Mouse (Mus musculus) B cell, adult (primary cell): ENCODE data around the gene Ap1g2. TPM values are rescaled to one million over a fixed set of nuclear protein-coding genes. Genes with fewer than 3 reads are reported as not detected.

ENCODE experiments used
- total RNA-seq: library from RNA; stranded (reverse); gene quantifications from 4 replicates; pipeline ENCODE4 v1.2.4, GENCODE M21; 2023; ENCODE audit not compliant: inconsistent age

Gene Ap1g2
- total RNA-seq, result 120 to 145 TPM (median 128 TPM) in 4 replicates

GRCm38 (mm10) chr14:55105836-55106809 lies at the start of gene Ap1g2:
Gene Ap1g2, minus strand, starts transcription at chr14:55106593.

GRCm38 (mm10) chr14:55116425-55117200 lies 10.2 kb upstream of the Ap1g2 start, which contains the start of gene Jph4:
Gene Jph4, minus strand, starts transcription at chr14:55116935.

GRCm38 (mm10) chr14:55094704-55095231 lies 11.6 kb downstream of the Ap1g2 start, which contains the start of gene Thtpa:
Gene Thtpa, plus strand, starts transcription at chr14:55094784.

GRCm38 (mm10) chr14:55092011-55092577 lies 14.3 kb downstream of the Ap1g2 start, which contains the start of gene Zfhx2:
Gene Zfhx2, minus strand, starts transcription at chr14:55092324.

Other genes starting within 250 kb of the Ap1g2 start
- gene Homez, start 235.6 kb downstream of the Ap1g2 start, total RNA-seq, result 4.9 to 10.9 TPM (median 7.9 TPM) in 4 replicates
- 2.1 to 3.8 TPM (median 2.4 TPM) in 4 replicates for gene Ppp1r3e, start 229.0 kb downstream of the Ap1g2 start, total RNA-seq
- 7.1 to 13.1 TPM (median 10.6 TPM) in 4 replicates for gene Bcl2l2, start 223.2 kb downstream of the Ap1g2 start, total RNA-seq
- 1.8 to 3.4 TPM (median 3.3 TPM) in 3 of 4 replicates, not detected in the other for gene Gm20521, start 223.2 kb downstream of the Ap1g2 start, total RNA-seq
- 262 to 290 TPM (median 280 TPM) in 4 replicates for gene Pabpn1, start 214.1 kb downstream of the Ap1g2 start, total RNA-seq
- 2.4 to 3.5 TPM (median 2.8 TPM) in 4 replicates for gene Slc22a17, start 193.5 kb downstream of the Ap1g2 start, total RNA-seq
- gene Efs, start 180.5 kb downstream of the Ap1g2 start, total RNA-seq, result not detected in 4 replicates
- gene Il25, start 173.9 kb downstream of the Ap1g2 start, total RNA-seq, result not detected in 4 replicates
- not detected in 4 replicates for gene Cmtm5, start 170.3 kb downstream of the Ap1g2 start, total RNA-seq
- gene Myh6, start 139.7 kb downstream of the Ap1g2 start, total RNA-seq, result not detected in 4 replicates
- gene Gm17428, start 129.7 kb downstream of the Ap1g2 start, total RNA-seq, result not detected in 4 replicates
- not detected in 4 replicates for gene Myh7, start 112.0 kb downstream of the Ap1g2 start, total RNA-seq
- 69.4 to 83.2 TPM (median 75.4 TPM) in 4 replicates for gene Ngdn, start 91.1 kb downstream of the Ap1g2 start, total RNA-seq
- gene Zfhx2, start 14.3 kb downstream of the Ap1g2 start, total RNA-seq, result 14.3 to 17.6 TPM (median 16.0 TPM) in 4 replicates
- gene Thtpa, start 11.8 kb downstream of the Ap1g2 start, total RNA-seq, result 5.5 to 7.5 TPM (median 6.3 TPM) in 4 replicates
- gene Jph4, start 10.3 kb upstream of the Ap1g2 start, total RNA-seq, result not detected in 4 replicates
- not detected in 4 replicates for gene Dhrs2, start 115.4 kb upstream of the Ap1g2 start, total RNA-seq